Mouse (Mus musculus) cerebellum, postnatal 14 days (tissue): Measurements from ENCODE around the gene Gal3st2b.
"Not testable (repeated sequence)": the region's sequence is repeated elsewhere in the genome, so short reads cannot be mapped to it uniquely, and the experiment has no call there.

Experiments
- DNase-seq, 2 experiments: peaks; one replicate each; pipeline ENCODE4 v3.0.0; 2021; ENCODE audit warnings: mixed read lengths in 2 of 2

Gene Gal3st2b

DNA sequence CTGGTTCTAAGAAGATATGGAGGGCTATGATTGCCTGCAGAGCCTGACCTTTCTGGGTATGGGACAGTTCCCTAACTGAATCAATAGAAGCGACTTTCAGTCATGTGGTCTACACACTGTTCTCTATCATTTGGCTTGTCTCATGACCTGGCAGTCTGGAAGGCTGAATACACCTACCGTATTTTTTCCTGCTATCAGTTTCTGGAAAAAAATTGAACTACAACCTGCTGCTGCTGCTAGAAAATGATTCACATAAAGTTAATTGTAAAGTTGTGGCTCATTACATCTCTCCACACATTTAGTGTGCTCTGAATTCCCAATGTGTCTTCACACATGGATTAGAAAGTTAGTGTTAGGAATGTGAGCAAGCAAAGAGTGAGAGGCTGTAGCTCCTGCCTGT is at the start of gene Gal3st2b:
Gene Gal3st2b, plus strand, starts transcription at position 301 of the 400 bp plus-strand sequence.
- not testable (repeated sequence) for DNase-seq

DNA sequence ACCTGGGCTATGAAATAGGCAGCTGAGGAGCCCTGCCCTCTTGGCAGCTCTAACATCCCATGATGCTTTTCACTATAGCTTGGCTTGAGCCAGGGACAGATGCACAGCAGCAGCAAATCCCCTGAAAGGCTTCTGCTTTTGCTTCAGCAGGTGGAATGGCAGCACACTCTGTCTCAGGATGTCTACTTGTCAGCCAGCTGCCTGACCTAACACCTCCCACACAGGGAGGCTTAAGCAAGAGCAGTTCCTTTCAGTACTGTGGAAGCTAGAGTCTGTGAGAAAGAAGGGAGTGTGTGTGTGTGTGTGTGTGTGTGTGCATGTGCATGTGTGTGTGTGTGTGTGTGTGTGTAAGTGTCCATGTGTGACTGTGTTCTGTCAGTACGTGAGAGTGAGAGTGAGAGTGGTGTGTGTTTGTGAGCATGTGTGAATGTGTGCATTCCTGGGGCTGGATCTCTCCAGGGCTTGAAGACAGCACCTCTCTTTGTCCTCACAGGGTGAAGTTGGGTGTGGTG is 46.5 kb upstream of the Gal3st2b start:
- DNase-seq, result not testable (repeated sequence)

DNA sequence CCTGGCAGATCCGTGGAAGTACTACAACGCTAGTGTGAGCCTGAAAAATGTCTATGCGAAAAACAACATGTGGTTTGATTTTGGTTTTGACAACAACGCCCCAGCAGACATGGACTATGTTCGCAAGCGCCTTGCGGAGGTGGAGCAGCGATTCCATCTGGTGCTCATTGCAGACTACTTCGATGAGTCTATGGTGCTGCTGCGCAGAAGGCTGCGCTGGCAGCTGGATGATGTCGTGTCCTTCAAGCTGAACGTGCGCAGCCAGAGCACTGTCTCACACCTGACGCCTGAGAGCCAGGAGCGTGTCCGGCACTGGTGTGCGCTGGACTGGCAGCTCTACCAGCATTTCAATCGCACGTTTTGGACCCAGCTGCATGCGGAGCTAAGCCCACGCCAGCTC is 43.7 kb upstream of the Gal3st2b start:
- DNase-seq, result not testable (repeated sequence)

DNA sequence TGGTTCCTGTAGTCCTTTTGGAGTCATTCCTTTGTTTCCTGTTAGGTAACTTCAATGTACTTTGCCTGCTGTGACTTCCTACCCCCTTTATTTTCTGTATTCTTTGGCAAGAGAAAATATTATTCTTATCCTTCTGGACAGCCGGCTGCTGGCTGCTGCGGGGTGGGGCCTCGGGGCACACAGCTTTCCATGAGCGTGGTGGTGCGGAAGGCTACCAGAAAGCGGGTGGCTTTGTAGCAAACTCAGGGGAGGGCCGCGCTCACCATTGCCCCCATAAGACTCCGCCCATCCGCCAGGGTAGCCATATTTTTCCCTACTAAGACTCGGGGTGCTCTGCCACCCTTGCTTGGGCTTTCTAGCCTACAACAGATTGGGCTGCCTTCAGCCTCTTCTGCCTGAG is 36.3 kb upstream of the Gal3st2b start:
- DNase-seq, result not testable (repeated sequence)

DNA sequence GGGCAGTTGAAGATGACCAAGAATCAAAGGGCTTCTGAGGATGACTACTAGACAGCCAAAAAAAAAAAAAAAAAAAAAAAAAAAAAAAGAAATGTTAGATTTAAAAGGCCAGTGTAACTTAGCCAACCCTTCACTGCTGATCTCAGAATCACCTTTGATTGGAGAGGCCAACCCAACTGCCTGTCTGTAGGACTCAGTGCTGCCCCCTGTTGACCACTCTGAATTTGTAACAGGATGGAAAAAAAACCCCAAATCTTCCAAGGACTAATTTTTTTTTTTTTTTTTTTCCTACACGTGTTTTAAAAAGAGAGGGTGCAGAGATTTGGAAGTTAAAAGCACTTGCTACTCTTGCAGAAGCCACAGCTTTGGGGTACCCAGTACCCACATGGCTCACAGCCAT is 27.2 kb upstream of the Gal3st2b start:
- DNase-seq, result peak in 1 of 2 experiments; percentile 31

DNA sequence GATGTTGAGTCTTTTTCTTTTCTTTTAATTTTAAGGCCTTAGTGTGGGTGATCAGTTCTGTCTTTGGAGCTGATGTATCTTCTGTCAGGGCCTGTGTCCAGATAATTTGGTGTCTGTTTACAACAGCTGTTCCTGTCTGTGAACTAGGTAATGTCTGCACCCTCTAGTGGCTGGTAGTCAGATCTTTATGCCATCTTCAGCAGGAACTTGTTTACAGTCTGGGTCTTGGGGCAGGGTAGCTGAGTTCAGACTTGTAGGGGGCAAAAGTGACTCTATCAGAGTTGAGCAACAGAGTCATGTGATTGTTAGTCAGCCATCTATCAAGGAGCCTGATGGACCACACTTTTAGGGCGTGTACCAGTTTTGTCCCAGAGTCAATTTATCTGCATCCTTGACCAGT is 20.7 kb upstream of the Gal3st2b start:
- DNase-seq, result not testable (repeated sequence)

DNA sequence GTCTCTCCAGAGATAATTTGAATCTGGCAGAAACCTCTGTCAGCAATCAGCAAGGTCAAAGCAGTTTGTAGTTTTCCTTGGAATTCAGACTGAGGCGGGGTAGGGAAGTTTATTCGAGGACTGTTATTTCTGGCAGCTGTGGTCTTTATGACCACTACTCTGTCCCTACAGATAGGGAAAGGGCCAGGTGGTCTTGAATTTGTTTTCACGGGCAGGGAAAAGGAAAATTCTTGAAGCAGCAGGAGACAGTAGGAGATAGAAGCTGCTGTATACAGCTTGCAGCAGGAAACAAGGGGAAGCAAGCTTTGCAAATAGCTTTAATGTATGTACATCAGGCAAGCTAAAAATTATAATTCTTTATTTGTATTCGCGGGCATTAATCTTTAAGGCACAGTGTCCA is 16.8 kb upstream of the Gal3st2b start:
- not testable (repeated sequence) for DNase-seq

DNA sequence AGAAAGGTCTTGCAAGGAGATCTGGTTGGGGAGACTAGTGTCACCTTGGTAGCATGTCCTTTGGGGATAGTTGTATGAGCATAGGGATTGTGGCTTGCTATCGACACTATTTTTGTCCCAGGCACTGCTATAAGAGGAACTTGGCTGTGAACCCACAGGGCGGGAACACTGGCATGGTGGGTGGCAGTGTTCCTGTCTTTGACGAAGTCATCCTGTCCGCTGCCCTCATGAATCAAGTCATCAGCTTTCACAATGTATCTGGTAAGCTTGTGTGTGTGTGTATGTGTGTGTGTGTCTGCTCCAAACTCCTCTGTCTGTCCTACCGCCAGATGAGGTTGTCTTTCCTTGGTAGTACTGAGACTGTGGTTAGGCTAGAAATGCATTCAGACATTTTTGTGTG is 11.4 kb upstream of the Gal3st2b start:
- DNase-seq, result not testable (repeated sequence)

DNA sequence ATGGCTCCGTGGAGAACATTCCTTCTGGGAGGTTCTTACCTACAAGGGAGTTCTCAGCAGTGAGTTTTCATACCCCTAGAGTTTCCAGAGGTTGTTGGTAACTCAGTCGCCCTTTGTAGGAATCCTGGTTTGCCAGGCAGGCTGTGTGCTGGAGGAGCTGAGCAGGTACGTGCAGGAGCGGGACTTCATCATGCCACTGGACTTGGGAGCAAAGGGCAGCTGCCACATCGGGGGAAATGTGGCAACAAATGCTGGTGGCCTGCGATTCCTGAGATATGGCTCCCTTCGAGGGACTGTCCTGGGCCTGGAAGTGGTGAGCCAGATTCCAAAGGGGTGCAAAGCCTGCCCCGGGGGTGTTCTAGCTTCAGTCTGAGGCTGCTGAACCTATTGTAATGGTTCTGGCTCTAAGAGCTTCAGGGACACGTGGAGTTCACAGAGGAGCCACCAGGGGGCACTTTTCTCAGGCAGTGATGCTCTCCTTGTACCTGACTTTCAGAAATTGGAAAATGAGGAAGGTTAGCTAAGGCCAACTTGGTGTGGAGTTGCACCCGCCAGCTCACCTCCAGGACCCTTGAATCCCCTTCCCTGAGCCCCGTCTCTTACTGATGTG is 9.0 kb upstream of the Gal3st2b start:
- not testable (repeated sequence) for DNase-seq

DNA sequence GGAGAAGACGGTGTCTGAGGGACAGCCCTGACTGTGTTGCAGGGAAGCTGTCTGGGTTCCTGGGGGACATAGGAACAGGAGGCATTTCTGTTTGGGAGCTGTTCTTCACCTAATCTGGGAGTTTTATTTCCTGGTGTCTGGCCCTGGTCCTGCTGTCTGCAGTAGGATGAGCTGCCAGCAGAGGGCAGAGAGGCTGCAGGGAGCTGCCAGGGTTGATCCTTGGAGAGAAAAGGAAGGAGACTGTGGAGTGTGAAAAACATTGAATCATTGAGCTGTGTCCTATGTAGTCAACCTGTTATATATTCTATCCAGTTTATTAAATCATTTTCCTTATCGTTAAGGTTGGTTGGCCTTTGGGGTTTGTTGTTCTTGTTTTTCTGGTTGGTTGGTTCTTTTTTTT is 6.2 kb upstream of the Gal3st2b start:
- not testable (repeated sequence) for DNase-seq

DNA sequence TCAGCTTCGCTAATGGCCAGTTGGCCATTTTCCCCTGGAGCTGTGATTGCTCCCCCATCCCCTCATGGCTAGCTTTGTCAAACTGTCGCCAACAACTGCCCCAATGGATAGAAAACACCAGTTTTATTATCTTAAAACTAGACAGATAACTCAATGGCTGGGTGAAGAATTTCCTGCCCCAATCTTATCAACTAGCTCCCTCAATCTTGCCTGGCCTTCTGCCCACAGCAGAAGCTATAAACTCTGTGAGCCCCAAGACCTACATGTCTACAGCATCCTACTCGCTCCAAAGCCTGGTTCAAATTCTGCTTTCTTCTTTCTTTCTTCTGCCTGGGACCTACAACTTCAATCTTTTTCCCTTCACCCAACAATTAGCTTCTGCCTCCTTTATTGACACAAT is 951 bp upstream of the Gal3st2b start:
- DNase-seq, result not testable (repeated sequence)

DNA sequence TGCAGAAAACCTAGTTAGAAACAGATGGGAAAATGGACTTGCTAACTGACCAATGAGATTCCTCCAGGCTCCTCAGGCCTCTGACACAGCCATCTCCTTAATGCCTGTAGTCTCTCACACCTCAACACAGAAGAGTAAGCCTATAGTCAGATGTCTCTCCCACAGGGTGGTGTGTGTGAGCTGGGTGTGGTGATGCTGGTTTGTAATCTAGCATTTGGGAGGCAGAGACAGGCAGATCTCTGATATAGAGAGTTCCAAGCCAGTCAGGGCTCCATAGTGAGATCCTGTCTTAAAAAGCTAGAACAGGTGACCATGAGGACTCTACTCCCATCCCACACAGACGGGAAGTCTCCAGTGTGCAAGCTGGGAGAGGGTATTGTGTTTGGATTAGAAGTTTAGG is 664 bp downstream of the Gal3st2b start:
- not testable (repeated sequence) for DNase-seq

DNA sequence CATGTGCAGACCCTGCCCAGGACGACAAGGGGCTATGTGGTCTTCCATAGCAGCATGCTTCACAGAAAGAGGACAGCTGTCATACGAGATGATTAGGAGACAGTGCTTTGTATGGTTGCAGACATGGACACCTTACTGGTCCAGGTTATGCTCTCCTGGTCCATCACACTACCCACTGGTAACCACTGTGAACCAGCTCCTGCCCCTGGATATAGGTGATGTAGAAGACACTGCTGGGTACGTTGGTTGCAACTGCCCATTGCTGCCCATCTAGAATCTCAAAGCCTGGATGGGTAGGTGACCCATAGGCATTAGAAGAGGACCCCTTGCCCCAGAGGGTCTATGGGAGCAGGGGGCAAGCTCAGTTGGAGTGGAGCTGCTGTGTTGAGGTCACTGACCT is 1.2 kb downstream of the Gal3st2b start:
- DNase-seq, result not testable (repeated sequence)

DNA sequence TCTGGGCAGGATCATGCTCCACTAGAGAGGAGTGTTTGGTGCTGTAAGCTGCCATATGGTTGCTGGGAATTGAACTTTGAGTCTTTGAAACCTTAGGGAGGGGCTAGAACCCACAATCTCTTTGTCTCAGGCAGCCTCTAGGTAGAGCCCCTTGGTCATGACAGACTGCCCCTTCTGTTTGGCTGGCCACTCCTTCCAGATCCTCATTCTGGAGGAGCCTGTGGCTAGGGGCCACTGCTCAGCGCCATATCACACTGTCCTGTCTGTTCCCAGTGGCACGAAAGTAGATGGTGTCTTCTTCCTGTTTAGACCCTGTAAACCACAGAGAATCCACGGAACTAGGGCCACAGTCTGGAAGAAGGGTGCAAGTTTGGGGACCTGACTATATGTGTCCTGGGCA is 4.5 kb downstream of the Gal3st2b start:
- DNase-seq, result not testable (repeated sequence)

DNA sequence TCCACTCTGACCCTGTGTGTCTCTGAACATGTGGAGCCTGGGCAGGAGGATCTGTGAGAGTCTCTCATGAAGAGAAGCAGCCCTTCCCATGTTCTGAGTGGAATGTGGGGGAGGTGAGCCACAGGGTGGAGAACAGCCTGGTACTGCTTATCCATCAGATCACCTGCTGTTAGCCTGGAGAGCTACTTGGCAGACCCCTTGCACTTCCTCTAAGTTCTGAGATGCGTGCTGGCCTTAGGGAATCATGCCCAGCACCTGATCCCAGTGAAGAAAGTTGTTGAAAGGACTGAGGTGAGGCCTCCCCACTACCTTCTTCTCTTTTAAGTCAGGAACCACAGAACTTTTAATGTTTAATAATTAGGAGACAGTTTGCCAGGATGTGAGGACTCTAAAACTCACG is 5.0 kb downstream of the Gal3st2b start:
- not testable (repeated sequence) for DNase-seq

DNA sequence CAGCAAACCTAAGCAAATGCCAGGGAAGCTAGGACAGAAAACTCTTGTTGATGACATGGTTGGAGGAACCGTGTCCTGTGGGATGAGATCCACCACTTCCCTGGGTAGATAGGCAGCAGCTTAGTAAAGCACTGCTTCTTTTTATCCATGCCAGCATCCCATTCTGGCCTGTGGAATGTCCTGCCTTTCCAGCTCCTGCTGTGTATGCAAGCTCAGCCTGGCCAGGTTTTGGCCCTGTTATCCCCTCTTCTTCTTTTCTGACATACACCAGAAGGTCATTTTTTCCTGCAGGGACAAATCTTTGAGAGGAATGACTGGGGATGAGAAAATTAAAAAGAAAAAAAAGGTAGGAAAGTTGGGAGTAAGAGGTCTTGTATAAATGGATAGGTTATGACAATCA is 17.3 kb downstream of the Gal3st2b start:
- DNase-seq, result peak in 1 of 2 experiments; percentile 38

DNA sequence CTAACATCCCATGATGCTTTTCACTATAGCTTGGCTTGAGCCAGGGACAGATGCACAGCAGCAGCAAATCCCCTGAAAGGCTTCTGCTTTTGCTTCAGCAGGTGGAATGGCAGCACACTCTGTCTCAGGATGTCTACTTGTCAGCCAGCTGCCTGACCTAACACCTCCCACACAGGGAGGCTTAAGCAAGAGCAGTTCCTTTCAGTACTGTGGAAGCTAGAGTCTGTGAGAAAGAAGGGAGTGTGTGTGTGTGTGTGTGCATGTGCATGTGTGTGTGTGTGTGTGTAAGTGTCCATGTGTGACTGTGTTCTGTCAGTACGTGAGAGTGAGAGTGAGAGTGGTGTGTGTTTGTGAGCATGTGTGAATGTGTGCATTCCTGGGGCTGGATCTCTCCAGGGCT is 19.7 kb downstream of the Gal3st2b start:
- not testable (repeated sequence) for DNase-seq

DNA sequence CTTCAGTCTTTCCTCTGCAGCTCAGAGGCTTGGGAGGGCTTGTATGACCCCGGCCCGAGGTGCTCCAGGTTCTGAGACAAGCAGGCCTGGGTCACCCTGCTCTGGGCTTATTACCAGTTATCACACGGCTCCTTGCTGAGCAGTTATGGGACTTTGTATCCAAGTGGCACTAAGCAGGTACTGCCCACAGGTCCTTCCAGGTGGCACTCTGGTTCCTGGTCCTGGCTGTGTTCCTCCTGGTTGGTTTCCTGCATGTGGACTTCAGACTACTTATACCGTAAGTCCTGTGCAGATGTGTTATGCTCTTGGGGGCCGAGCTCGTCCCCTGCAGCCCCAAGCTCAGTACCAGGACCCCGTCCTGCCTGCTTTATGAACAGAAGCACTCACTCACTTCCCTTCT is 20.3 kb downstream of the Gal3st2b start:
- not testable (repeated sequence) for DNase-seq

DNA sequence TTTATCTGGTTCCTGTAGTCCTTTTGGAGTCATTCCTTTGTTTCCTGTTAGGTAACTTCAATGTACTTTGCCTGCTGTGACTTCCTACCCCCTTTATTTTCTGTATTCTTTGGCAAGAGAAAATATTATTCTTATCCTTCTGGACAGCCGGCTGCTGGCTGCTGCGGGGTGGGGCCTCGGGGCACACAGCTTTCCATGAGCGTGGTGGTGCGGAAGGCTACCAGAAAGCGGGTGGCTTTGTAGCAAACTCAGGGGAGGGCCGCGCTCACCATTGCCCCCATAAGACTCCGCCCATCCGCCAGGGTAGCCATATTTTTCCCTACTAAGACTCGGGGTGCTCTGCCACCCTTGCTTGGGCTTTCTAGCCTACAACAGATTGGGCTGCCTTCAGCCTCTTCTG is 31.0 kb downstream of the Gal3st2b start:
- not testable (repeated sequence) for DNase-seq

DNA sequence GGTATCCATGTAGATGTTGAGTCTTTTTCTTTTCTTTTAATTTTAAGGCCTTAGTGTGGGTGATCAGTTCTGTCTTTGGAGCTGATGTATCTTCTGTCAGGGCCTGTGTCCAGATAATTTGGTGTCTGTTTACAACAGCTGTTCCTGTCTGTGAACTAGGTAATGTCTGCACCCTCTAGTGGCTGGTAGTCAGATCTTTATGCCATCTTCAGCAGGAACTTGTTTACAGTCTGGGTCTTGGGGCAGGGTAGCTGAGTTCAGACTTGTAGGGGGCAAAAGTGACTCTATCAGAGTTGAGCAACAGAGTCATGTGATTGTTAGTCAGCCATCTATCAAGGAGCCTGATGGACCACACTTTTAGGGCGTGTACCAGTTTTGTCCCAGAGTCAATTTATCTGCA is 48.4 kb downstream of the Gal3st2b start:
- not testable (repeated sequence) for DNase-seq

DNA sequence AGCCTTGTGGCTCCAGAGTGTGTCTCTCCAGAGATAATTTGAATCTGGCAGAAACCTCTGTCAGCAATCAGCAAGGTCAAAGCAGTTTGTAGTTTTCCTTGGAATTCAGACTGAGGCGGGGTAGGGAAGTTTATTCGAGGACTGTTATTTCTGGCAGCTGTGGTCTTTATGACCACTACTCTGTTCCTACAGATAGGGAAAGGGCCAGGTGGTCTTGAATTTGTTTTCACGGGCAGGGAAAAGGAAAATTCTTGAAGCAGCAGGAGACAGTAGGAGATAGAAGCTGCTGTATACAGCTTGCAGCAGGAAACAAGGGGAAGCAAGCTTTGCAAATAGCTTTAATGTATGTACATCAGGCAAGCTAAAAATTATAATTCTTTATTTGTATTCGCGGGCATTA is 52.3 kb downstream of the Gal3st2b start:
- DNase-seq, result not testable (repeated sequence)

DNA sequence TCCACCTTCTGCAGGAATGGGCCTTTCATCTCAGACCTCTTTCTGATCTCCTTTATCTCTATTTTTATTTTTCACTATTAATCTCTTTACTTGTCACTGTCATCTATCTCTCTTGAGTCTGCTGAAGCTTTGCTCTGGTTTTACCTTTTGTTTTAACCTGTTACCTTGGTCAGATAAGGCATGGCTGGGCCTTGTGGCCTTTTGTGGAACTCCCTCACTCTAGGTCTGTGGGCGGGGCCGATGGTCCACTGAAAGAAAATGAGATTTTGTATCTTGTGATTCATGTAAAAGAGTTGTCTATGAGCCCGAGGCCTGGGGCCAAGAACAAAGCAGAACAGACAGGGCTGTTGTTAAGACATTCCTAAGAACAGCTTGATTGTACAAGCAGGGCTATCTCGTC is 52.7 kb downstream of the Gal3st2b start:
- DNase-seq, result not testable (repeated sequence)

DNA sequence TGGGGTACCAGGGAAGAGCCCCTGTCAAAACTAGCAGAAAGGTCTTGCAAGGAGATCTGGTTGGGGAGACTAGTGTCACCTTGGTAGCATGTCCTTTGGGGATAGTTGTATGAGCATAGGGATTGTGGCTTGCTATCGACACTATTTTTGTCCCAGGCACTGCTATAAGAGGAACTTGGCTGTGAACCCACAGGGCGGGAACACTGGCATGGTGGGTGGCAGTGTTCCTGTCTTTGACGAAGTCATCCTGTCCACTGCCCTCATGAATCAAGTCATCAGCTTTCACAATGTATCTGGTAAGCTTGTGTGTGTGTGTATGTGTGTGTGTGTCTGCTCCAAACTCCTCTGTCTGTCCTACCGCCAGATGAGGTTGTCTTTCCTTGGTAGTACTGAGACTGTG is 57.7 kb downstream of the Gal3st2b start:
- DNase-seq, result not testable (repeated sequence)

DNA sequence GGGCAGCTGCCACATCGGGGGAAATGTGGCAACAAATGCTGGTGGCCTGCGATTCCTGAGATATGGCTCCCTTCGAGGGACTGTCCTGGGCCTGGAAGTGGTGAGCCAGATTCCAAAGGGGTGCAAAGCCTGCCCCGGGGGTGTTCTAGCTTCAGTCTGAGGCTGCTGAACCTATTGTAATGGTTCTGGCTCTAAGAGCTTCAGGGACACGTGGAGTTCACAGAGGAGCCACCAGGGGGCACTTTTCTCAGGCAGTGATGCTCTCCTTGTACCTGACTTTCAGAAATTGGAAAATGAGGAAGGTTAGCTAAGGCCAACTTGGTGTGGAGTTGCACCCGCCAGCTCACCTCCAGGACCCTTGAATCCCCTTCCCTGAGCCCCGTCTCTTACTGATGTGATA is 60.2 kb downstream of the Gal3st2b start:
- not testable (repeated sequence) for DNase-seq

DNA sequence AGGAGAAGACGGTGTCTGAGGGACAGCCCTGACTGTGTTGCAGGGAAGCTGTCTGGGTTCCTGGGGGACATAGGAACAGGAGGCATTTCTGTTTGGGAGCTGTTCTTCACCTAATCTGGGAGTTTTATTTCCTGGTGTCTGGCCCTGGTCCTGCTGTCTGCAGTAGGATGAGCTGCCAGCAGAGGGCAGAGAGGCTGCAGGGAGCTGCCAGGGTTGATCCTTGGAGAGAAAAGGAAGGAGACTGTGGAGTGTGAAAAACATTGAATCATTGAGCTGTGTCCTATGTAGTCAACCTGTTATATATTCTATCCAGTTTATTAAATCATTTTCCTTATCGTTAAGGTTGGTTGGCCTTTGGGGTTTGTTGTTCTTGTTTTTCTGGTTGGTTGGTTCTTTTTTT is 62.8 kb downstream of the Gal3st2b start:
- DNase-seq, result not testable (repeated sequence)
